Comparison of ENCODE assay signal across 25 mouse cellular contexts in the genomic region with DNA sequence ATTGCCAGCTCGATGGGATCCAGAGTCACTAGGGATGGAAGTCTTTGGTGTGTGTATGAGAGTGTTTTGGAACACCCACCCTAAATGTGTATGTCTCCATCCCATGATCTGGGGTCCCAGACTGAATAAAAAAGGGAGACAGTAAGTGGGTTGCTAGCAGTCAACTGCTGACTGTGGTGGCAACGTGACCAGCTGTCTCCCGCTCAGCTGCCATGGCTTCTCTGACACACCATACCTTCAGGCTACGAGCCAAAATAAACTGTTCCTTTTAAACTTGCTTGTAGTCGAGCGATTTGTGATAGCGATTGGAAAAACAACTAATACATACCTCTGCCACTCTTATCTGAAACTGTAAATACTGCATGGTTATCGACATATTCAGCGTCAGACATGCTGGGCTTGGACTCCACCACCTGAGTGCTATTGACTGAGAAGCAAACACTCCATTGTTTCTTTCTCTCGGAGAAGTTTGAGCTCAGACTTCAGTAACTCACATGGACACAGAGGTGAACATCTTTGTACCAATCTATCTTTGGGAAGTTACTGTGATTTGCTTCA.
DNase-seq lines count a peak whose midpoint lies in the region; ATAC-seq and TF ChIP-seq lines count a peak whose summit lies in the region.
"Had no signal": no experiment of that assay in that cellular context is flagged by ENCODE, and none has a peak within 500 bp of the region (broad histone marks: within the 10 kb centered on the region; RNA-seq: fewer than 3 reads in every experiment).

No protein-coding gene starts in this region.

- TF ChIP-seq RAD21 in CH12.LX (IDR thresholded peaks at IDR 0.05; ENCODE audit: low read depth, low read length) = no peak

- peak; percentile 56 for DNase-seq in heart, adult 11 months
- DNase-seq in heart, postnatal 10 days = no peak
- DNase-seq in CH12.LX (ENCODE audit: extremely low read depth) = no peak
- peak; percentile 43 for DNase-seq in stomach, postnatal 0 days (ENCODE audit: low spot score)
- DNase-seq in gastrocnemius, adult 8-10 months (ENCODE audit: low spot score in 2 of 2) = no peak
- DNase-seq: adrenal gland, adult 2 months; adrenal gland, postnatal 10 days; adrenal gland, postnatal 25 days; B cell, adult 2 months; cerebellum, adult 11 months; cerebellum, adult 18-20 months; cerebellum, adult 8-10 months; cerebellum, adult 9-11 months; cerebellum, postnatal 14 days; cerebellum, postnatal 36 days; embryo, embryonic 11 days had no signal

- peaks cover 8 to 25% of the 10 kb centered on the region in 2 experiments; a peak in 3 of 4 replicates for H3K4me1 ChIP-seq in CH12.LX (ENCODE audit: control insufficient read depth in 1 of 2, insufficient read depth in 2 of 2)
- peaks cover 22% of the 10 kb centered on the region for H3K4me1 ChIP-seq in stomach, embryonic 15.5 days
- peaks cover 2% of the 10 kb centered on the region; the same call in 1 of the 2 replicates for H3K4me1 ChIP-seq in stomach, postnatal 0 days (replicated peaks; ENCODE audit: control insufficient read depth, insufficient read depth)
- peaks cover 28% of the 10 kb centered on the region for H3K4me1 ChIP-seq in forebrain, embryonic 12.5 days

- TF ChIP-seq CTCF in CH12.LX (conservative IDR thresholded peaks at IDR 0.05 in 1 of 2, IDR thresholded peaks at IDR 0.05 in 1 of 2; ENCODE audit: low read depth in 2 of 2, low read length in 2 of 2) = no peak
- TF ChIP-seq CTCF in stomach, postnatal 0 days (IDR thresholded peaks at IDR 0.05; ENCODE audit: low read depth) = no peak

- H3K4me2 ChIP-seq in CH12.LX (ENCODE audit: insufficient read depth, low read depth, poor library complexity, severe bottlenecking) = no peak overlapping the region
- no peak overlapping the region for H3K4me2 ChIP-seq in stomach, embryonic 15.5 days
- H3K4me2 ChIP-seq in stomach, postnatal 0 days (replicated peaks; ENCODE audit: low read depth) = no peak overlapping the region
- no peak overlapping the region for H3K4me2 ChIP-seq in forebrain, embryonic 12.5 days
- H3K4me2 ChIP-seq: embryonic facial prominence, embryonic 13.5 days; embryonic facial prominence, embryonic 15.5 days; forebrain, embryonic 13.5 days; forebrain, embryonic 15.5 days had no signal

- H3K9me3 ChIP-seq in CH12.LX (replicated peaks; ENCODE audit: low read length) = peaks cover 6% of the 10 kb centered on the region
- H3K9me3 ChIP-seq in stomach, embryonic 15.5 days = no peaks in the 10 kb centered on the region
- no peaks in the 10 kb centered on the region for H3K9me3 ChIP-seq in stomach, postnatal 0 days (ENCODE audit: control insufficient read depth, low read length)
- H3K9me3 ChIP-seq in forebrain, embryonic 12.5 days = no peaks in the 10 kb centered on the region
- H3K9me3 ChIP-seq: embryonic facial prominence, embryonic 13.5 days; embryonic facial prominence, embryonic 15.5 days; forebrain, embryonic 15.5 days had no signal

- no peaks in the 10 kb centered on the region for H3K79me2 ChIP-seq in CH12.LX (replicated peaks; ENCODE audit: control insufficient read depth, extremely low read depth, insufficient read depth, poor library complexity, severe bottlenecking)

- no peak overlapping the region for H3K4me3 ChIP-seq in CH12.LX (replicated peaks in 1 of 3; ENCODE audit: low read depth in 2 of 3, low read length in 2 of 3, poor library complexity in 1 of 3)
- no peak overlapping the region for H3K4me3 ChIP-seq in stomach, embryonic 15.5 days (replicated peaks)
- H3K4me3 ChIP-seq in stomach, postnatal 0 days (ENCODE audit: low read depth, low read length) = no peak overlapping the region
- H3K4me3 ChIP-seq in forebrain, embryonic 12.5 days (replicated peaks) = no peak overlapping the region
- H3K4me3 ChIP-seq: embryonic facial prominence, embryonic 13.5 days; embryonic facial prominence, embryonic 15.5 days; erythroblast, embryonic 14.5 days; forebrain, embryonic 10.5 days; forebrain, embryonic 13.5 days; forebrain, embryonic 15.5 days had no signal

- H3K36me3 ChIP-seq in CH12.LX (replicated peaks in 1 of 2; ENCODE audit: control insufficient read depth in 1 of 2, insufficient read depth in 1 of 2, low read length in 1 of 2) = no peaks in the 10 kb centered on the region
- no peaks in the 10 kb centered on the region for H3K36me3 ChIP-seq in stomach, embryonic 15.5 days
- H3K36me3 ChIP-seq in stomach, postnatal 0 days (ENCODE audit: control insufficient read depth, insufficient read depth, low read length) = no peaks in the 10 kb centered on the region
- no peaks in the 10 kb centered on the region for H3K36me3 ChIP-seq in forebrain, embryonic 12.5 days (replicated peaks)
- H3K36me3 ChIP-seq: embryonic facial prominence, embryonic 13.5 days; embryonic facial prominence, embryonic 15.5 days; forebrain, embryonic 15.5 days had no signal

- intact Hi-C loops in heart, postnatal 10 days (cut with DNase I) = loop anchor here (5.0 kb wide), 1 partner anchor 189 kb away; no protein-coding TSS in a partner anchor

- TF ChIP-seq EP300 in CH12.LX (IDR thresholded peaks at IDR 0.05; ENCODE audit: low read length) = no peak
- TF ChIP-seq EP300 in stomach, postnatal 0 days (optimal IDR thresholded peaks at IDR 0.05) = no peak

- in situ Hi-C loops in CH12.LX (cut with MboI; ENCODE audit: low pct_ligation_motif_present, low pct_unique_long_range_greater_than_20kb, low sequenced_read_pairs) = no loop called here

- TF ChIP-seq POLR2A in CH12.LX (IDR thresholded peaks at IDR 0.05; ENCODE audit: low read depth, low read length) = no peak

- no peak overlapping the region for H3K27ac ChIP-seq in CH12.LX (ENCODE audit: insufficient read depth, low read depth)
- peak overlapping the region; percentile 9; the same call in 1 of the 2 replicates for H3K27ac ChIP-seq in stomach, embryonic 15.5 days
- no peak overlapping the region for H3K27ac ChIP-seq in stomach, postnatal 0 days (replicated peaks)
- no peak overlapping the region for H3K27ac ChIP-seq in forebrain, embryonic 12.5 days
- H3K27ac ChIP-seq: embryonic facial prominence, embryonic 13.5 days; embryonic facial prominence, embryonic 15.5 days; forebrain, embryonic 10.5 days; forebrain, embryonic 13.5 days; forebrain, embryonic 15.5 days had no signal

- dilution Hi-C loops in CH12.LX (cut with MboI; ENCODE audit: extremely low pct_ligation_motif_present, extremely low pct_unique_long_range_greater_than_20kb, low sequenced_read_pairs) = no loop called here

- 59% methylated on average over 10 of the region's 10 CpGs for WGBS in stomach, embryonic 15.5 days
- 53% methylated on average over 10 of the region's 10 CpGs for WGBS in stomach, postnatal 0 days
- WGBS in forebrain, embryonic 12.5 days = 91% methylated on average over 10 of the region's 10 CpGs

- 0 out of 2 replicates have a peak overlapping the region, but pooled peaks have one; percentile 6 for H3K9ac ChIP-seq in CH12.LX (ENCODE audit: insufficient read depth, low read depth)
- H3K9ac ChIP-seq in stomach, embryonic 15.5 days = no peak overlapping the region
- H3K9ac ChIP-seq in stomach, postnatal 0 days (ENCODE audit: low read length) = no peak overlapping the region
- H3K9ac ChIP-seq in forebrain, embryonic 12.5 days = no peak overlapping the region
- H3K9ac ChIP-seq: embryonic facial prominence, embryonic 13.5 days; embryonic facial prominence, embryonic 15.5 days; forebrain, embryonic 13.5 days; forebrain, embryonic 15.5 days had no signal

- no peaks in the 10 kb centered on the region for H3K27me3 ChIP-seq in CH12.LX (replicated peaks)
- H3K27me3 ChIP-seq in stomach, embryonic 15.5 days (replicated peaks) = no peaks in the 10 kb centered on the region
- H3K27me3 ChIP-seq in stomach, postnatal 0 days (ENCODE audit: control insufficient read depth, insufficient read depth, low read length) = no peaks in the 10 kb centered on the region
- H3K27me3 ChIP-seq in forebrain, embryonic 12.5 days = no peaks in the 10 kb centered on the region
- H3K27me3 ChIP-seq: embryonic facial prominence, embryonic 13.5 days; embryonic facial prominence, embryonic 15.5 days; forebrain, embryonic 13.5 days; forebrain, embryonic 15.5 days had no signal

- ATAC-seq in stomach, embryonic 15.5 days (ENCODE audit: insufficient read depth, low FRiP score, low read depth) = peak; percentile 45; the same call in 1 of the 2 replicates
- ATAC-seq in stomach, postnatal 0 days (ENCODE audit: low FRiP score, low TSS enrichment) = peak; percentile 78
- no peak for ATAC-seq in forebrain, embryonic 12.5 days (ENCODE audit: low FRiP score)
- ATAC-seq: CD4-positive, CD25-positive, alpha-beta regulatory T cell, adult 4 months; forebrain, embryonic 13.5 days; forebrain, embryonic 15.5 days had no signal

TF ChIP-seq in CH12.LX, 34 proteins besides CTCF, POLR2A, EP300 and RAD21:
- TF ChIP-seq JUND (conservative IDR thresholded peaks at IDR 0.05; ENCODE audit: low read depth, low read length) = no peak
- no peak for TF ChIP-seq MEF2A (IDR thresholded peaks at IDR 0.05; ENCODE audit: borderline replicate concordance, low read depth, low read length)
TF ChIP-seq in CH12.LX: peak in this region for 0.

Comparison
In these comparisons a context has a peak if more than half of its experiments do, and no peak if none do; other contexts are left out.
1. DNase-seq: peak in heart, adult 11 months (single experiment) and stomach, postnatal 0 days (single experiment); none in heart, postnatal 10 days (0 of 2), CH12.LX (single experiment) and gastrocnemius, adult 8-10 months (0 of 2).